Mouse (Mus musculus): Measurements from ENCODE around the gene Rps6. TPM values are rescaled to one million over a fixed set of nuclear protein-coding genes. Genes with fewer than 3 reads are reported as not detected.
A peak's percentile ranks its signal among the peaks of the same experiment; 100 is the strongest.

Gene Rps6
- polyA plus RNA-seq (2015; fragmentation: Nextera tagmentation; extraction: Ambion mirVana), result 622 and 672 TPM in 2 replicates

DNA sequence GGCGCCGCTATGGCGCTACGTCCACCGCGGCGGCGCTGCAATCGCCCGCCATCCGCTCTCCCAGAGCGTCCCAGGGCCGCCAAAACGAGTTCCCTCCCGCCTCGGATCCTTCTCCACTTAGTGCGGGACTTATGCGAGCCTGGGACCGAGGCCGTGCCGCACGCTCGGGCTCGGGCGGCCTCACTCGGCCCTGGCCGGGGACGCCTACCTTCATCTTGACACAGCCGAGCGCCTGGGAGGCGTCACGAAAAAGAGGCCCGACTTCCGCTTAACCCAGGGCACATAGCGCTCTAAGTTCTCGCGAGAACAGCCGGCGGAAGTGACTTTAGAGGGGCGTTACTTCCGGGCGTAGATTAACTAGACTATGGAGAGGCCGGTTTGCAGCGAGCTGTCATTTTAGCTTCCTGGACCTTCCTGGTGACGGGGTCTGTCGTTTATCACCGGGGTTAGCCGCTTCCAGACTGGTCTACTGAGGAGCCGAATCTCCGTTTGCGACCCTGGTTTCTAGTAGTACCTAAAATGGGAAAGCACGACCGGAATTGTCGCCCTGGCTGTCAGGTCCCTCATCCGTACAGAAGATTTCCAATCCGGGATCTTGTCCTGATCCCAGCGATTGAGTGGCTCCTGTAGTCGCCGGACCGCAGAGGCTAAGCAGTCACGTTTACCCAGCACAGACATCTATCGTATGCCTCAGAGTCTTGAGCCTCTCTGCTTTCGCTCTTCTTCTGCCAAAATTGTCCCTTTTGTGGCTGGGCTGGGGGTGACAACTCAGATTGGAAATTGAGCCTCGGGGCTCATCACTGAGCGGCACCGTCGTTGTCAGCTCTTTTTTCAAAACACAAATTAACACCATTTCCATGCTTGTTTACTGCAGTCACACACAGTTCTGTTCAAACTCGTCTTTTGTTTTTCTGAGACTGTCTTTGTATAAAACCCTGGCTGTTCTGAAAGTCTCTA is at the start of gene Rps6:
Rps6 (minus strand) TSS at position 300 of the 957 bp plus-strand sequence.
- Histone ChIP-seq H3K36me3 (ENCODE audit: control insufficient read depth, insufficient read depth, low read length) (peaks cover 19% of the 10 kb centered on the region), H3K9ac (ENCODE audit: low read depth, low read length) (peak within 1 kb of the TSS; percentile 100), H3K9me3 (ENCODE audit: control insufficient read depth, low read length) (0 out of 2 replicates have a peak, but pooled peaks cover 4% of the 10 kb centered on the region), H3K4me3 (ENCODE audit: low read length) (peak within 1 kb of the TSS; percentile 96), H3K4me1 (ENCODE audit: control insufficient read depth, insufficient read depth, low read length) (peaks cover 10% of the 10 kb centered on the region), H3K4me2 (ENCODE audit: low read depth, low read length) (peak within 1 kb of the TSS; percentile 91), H3K27me3 (replicated peaks; ENCODE audit: control insufficient read depth, insufficient read depth, low read length) (no peaks in the 10 kb centered on the region), H3K27ac (ENCODE audit: low read length) (peak within 1 kb of the TSS; percentile 95)
- peak; percentile 98 for ATAC-seq
- under 1% methylated on average over 65 of the region's 68 CpGs for WGBS

- H3K27ac ChIP-seq (ENCODE audit: low read length), result no peak overlapping the region
- no peaks in the 10 kb centered on the region for H3K4me1 ChIP-seq (ENCODE audit: control insufficient read depth, insufficient read depth, low read length)
- no peak for ATAC-seq
- no peaks in the 10 kb centered on the region for H3K27me3 ChIP-seq (replicated peaks; ENCODE audit: control insufficient read depth, insufficient read depth, low read length)
- no peak overlapping the region for H3K9ac ChIP-seq (ENCODE audit: low read depth, low read length)
- no peak overlapping the region for H3K4me3 ChIP-seq (ENCODE audit: low read length)
- no peaks in the 10 kb centered on the region for H3K36me3 ChIP-seq (ENCODE audit: control insufficient read depth, insufficient read depth, low read length)
- H3K9me3 ChIP-seq (ENCODE audit: control insufficient read depth, low read length), result no peaks in the 10 kb centered on the region
- 93% methylated on average over 1 of the region's 1 CpGs for WGBS
- no peak overlapping the region for H3K4me2 ChIP-seq (ENCODE audit: low read depth, low read length)
Measured at GRCm38 (mm10) chr4:86905869-86906268, 48.7 kb upstream of the Rps6 start.

DNA sequence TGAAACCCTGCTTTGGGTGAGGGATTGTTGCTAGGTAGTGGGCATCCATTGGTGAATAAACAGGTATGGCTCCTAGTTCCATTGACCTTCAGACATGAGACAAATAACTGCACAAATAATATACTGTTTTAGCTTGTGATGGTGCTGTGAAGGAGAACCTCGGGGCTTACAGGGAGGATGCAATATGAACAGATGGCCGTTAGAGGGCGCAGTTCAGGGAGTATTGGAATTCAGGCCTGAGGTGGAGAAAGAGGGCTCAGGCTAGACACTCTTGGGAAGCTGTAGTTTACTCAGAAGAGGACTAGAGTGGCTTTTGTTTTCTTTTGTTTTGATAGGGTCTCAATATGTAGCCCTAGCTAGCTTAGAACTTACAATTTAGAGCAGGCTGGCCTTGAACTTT is 47.8 kb upstream of the Rps6 start:
- Histone ChIP-seq H3K9me3 (ENCODE audit: control insufficient read depth, low read length) (no peaks in the 10 kb centered on the region), H3K36me3 (ENCODE audit: control insufficient read depth, insufficient read depth, low read length) (no peaks in the 10 kb centered on the region), H3K9ac (ENCODE audit: low read depth, low read length) (no peak overlapping the region), H3K4me1 (ENCODE audit: control insufficient read depth, insufficient read depth, low read length) (no peaks in the 10 kb centered on the region), H3K4me2 (ENCODE audit: low read depth, low read length) (no peak overlapping the region), H3K27me3 (replicated peaks; ENCODE audit: control insufficient read depth, insufficient read depth, low read length) (no peaks in the 10 kb centered on the region), H3K4me3 (ENCODE audit: low read length) (no peak overlapping the region), H3K27ac (ENCODE audit: low read length) (no peak overlapping the region)
- ATAC-seq, result no peak
- 39% methylated on average over 3 of the region's 3 CpGs for WGBS

- no peaks in the 10 kb centered on the region for H3K27me3 ChIP-seq (replicated peaks; ENCODE audit: control insufficient read depth, insufficient read depth, low read length)
- H3K36me3 ChIP-seq (ENCODE audit: control insufficient read depth, insufficient read depth, low read length), result no peaks in the 10 kb centered on the region
- H3K9me3 ChIP-seq (ENCODE audit: control insufficient read depth, low read length), result no peaks in the 10 kb centered on the region
- WGBS, result 54% methylated on average over 6 of the region's 6 CpGs
- no peaks in the 10 kb centered on the region for H3K4me1 ChIP-seq (ENCODE audit: control insufficient read depth, insufficient read depth, low read length)
- no peak overlapping the region for H3K27ac ChIP-seq (ENCODE audit: low read length)
- ATAC-seq, result no peak
- no peak overlapping the region for H3K9ac ChIP-seq (ENCODE audit: low read depth, low read length)
- H3K4me2 ChIP-seq (ENCODE audit: low read depth, low read length), result no peak overlapping the region
- H3K4me3 ChIP-seq (ENCODE audit: low read length), result no peak overlapping the region
Measured at GRCm38 (mm10) chr4:86902351-86902750, 45.1 kb upstream of the Rps6 start.

DNA sequence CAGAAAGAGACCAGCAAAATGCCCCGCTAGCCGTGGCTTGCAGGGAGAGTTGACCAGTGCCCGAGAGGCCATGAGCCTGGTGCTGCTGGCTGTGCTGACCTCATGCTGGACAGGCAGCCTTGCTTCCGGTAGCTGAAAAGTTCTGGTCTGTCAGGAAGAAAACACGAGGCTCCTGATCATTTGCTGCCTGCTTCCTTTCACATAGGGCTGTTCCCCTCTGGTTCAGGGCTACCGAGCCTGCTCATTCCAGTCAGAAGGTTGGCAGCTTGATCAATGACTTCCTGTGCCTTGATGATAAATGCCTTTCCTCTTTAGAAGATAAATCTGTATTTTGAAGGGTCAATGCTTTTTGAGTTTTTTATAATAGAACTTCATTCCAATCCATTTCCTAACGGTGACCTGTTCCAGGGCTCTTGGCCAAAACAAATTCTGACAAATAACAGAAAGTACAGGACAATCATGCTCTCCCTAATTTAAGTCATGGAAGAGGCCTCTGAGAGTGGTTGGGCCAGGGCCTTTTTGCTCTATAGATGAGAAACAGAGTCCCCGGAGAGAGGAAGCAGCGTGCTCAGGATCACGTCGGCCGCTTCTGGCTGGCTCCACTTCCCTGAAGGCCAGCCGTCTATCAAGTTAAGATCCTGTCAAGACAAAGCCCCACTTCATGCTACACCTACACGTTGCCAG is 41.7 kb upstream of the Rps6 start:
- Histone ChIP-seq H3K9me3 (ENCODE audit: control insufficient read depth, low read length) (no peaks in the 10 kb centered on the region), H3K27me3 (replicated peaks; ENCODE audit: control insufficient read depth, insufficient read depth, low read length) (no peaks in the 10 kb centered on the region), H3K36me3 (ENCODE audit: control insufficient read depth, insufficient read depth, low read length) (no peaks in the 10 kb centered on the region), H3K4me3 (ENCODE audit: low read length) (no peak overlapping the region), H3K27ac (ENCODE audit: low read length) (peak overlapping the region; percentile 21; the same call in 1 of the 2 replicates), H3K4me2 (ENCODE audit: low read depth, low read length) (no peak overlapping the region), H3K9ac (ENCODE audit: low read depth, low read length) (no peak overlapping the region), H3K4me1 (ENCODE audit: control insufficient read depth, insufficient read depth, low read length) (no peaks in the 10 kb centered on the region)
- ATAC-seq, result peak; percentile 79
- 34% methylated on average over 14 of the region's 14 CpGs for WGBS

GRCm38 (mm10) chr4:86897411-86897810 is 40.2 kb upstream of the Rps6 start:
- WGBS, result 74% methylated on average over 7 of the region's 7 CpGs
- Histone ChIP-seq H3K27ac (ENCODE audit: low read length) (no peak overlapping the region), H3K9me3 (ENCODE audit: control insufficient read depth, low read length) (no peaks in the 10 kb centered on the region), H3K4me2 (ENCODE audit: low read depth, low read length) (no peak overlapping the region), H3K36me3 (ENCODE audit: control insufficient read depth, insufficient read depth, low read length) (no peaks in the 10 kb centered on the region), H3K4me3 (ENCODE audit: low read length) (no peak overlapping the region), H3K4me1 (ENCODE audit: control insufficient read depth, insufficient read depth, low read length) (no peaks in the 10 kb centered on the region), H3K27me3 (replicated peaks; ENCODE audit: control insufficient read depth, insufficient read depth, low read length) (no peaks in the 10 kb centered on the region), H3K9ac (ENCODE audit: low read depth, low read length) (no peak overlapping the region)
- ATAC-seq, result no peak

DNA sequence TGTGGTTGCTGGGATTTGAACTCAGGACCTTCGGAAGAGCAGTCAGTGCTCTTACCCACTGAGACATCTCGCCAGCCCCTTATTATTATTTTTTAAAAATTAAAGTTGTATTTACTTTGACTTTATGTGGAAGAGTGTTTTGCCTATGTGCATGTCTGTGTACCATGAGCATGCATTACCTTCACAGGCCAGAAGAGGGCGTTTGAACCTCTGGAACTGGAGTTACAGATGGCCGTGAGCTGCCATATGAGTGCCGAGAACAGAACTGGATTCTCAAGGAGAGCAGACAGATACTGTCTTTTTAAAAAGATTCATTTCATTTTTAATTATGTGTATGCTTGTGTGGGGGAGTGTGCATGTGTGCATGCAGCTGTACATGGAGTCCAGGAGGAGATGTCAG is 30.7 kb upstream of the Rps6 start:
- no peaks in the 10 kb centered on the region for H3K9me3 ChIP-seq (ENCODE audit: control insufficient read depth, low read length)
- no peak overlapping the region for H3K9ac ChIP-seq (ENCODE audit: low read depth, low read length)
- 72% methylated on average over 5 of the region's 5 CpGs for WGBS
- no peak overlapping the region for H3K4me3 ChIP-seq (ENCODE audit: low read length)
- no peaks in the 10 kb centered on the region for H3K36me3 ChIP-seq (ENCODE audit: control insufficient read depth, insufficient read depth, low read length)
- H3K4me1 ChIP-seq (ENCODE audit: control insufficient read depth, insufficient read depth, low read length), result 0 out of 2 replicates have a peak, but pooled peaks cover 3% of the 10 kb centered on the region
- no peak overlapping the region for H3K27ac ChIP-seq (ENCODE audit: low read length)
- H3K27me3 ChIP-seq (replicated peaks; ENCODE audit: control insufficient read depth, insufficient read depth, low read length), result no peaks in the 10 kb centered on the region
- no peak for ATAC-seq
- no peak overlapping the region for H3K4me2 ChIP-seq (ENCODE audit: low read depth, low read length)

DNA sequence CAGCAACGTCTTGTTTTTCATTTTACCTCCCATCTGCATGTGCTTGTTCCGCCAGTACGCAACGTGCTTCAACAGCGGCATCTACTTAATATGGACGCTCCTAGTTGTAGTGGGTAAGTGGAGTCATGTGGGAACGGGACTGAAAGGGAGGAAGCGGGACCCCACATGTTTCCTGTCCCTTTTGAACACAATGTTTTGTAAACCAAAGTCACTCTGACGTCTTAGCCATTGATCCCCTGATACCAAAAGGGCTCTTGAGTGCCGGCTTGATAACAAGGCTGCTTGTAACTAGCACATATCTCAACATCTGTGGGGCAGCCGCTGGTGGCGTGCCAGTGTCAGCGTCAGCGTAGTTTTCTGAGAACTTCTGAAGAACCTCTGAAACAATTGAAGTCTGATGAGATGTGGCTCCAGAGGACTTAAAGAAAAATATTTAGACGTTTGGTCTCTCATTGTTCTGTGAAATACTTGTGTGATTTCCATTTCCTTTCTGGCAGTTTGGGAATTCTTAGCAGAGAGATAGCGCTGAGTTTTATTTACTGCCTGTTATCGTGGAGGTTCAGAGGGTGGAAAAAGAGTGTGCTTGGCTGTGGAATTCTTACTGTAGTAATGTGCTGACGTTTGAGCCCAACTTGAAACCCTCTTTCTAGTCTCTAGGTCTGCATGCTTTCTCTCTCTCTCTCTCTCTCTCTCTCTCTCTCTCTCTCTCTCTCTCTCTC is 29.1 kb upstream of the Rps6 start:
- Histone ChIP-seq H3K4me3 (ENCODE audit: low read length) (peak overlapping the region; percentile 33), H3K9ac (ENCODE audit: low read depth, low read length) (peak overlapping the region; percentile 2; the same call in 1 of the 2 replicates)
- WGBS, result 22% methylated on average over 18 of the region's 18 CpGs

DNA sequence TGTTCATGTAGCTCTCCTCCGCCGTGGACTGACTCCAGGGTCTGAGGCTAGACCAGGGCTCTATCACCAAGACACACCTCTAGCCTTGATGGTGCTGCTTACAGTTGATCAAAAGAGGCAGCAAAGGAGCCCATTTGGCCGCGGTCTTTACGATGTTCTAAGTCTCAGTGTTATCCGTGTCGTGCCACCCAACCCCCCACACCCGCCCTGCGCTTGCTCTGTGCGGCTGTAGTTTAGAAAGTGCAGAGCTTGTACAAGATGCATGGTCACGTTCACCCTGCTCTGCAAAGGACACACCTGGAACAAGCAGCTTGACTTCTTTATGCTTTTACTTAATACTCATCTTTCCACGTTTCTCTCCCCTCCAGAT is 28.6 kb upstream of the Rps6 start:
- H3K27ac ChIP-seq (ENCODE audit: low read length), result 0 out of 2 replicates have a peak overlapping the region, but pooled peaks have one; percentile 27
- H3K4me2 ChIP-seq (ENCODE audit: low read depth, low read length), result peak overlapping the region; percentile 52
- no peaks in the 10 kb centered on the region for H3K36me3 ChIP-seq (ENCODE audit: control insufficient read depth, insufficient read depth, low read length)
- ATAC-seq, result peak; percentile 80
- H3K4me3 ChIP-seq (ENCODE audit: low read length), result peak overlapping the region; percentile 33
- H3K4me1 ChIP-seq (ENCODE audit: control insufficient read depth, insufficient read depth, low read length), result 0 out of 2 replicates have a peak, but pooled peaks cover 3% of the 10 kb centered on the region
- H3K27me3 ChIP-seq (replicated peaks; ENCODE audit: control insufficient read depth, insufficient read depth, low read length), result no peaks in the 10 kb centered on the region
- H3K9ac ChIP-seq (ENCODE audit: low read depth, low read length), result peak overlapping the region; percentile 2; the same call in 1 of the 2 replicates
- WGBS, result 38% methylated on average over 12 of the region's 12 CpGs
- no peaks in the 10 kb centered on the region for H3K9me3 ChIP-seq (ENCODE audit: control insufficient read depth, low read length)

More for the DNA sequence above, 29.1 kb upstream of the Rps6 start:
- H3K4me2 ChIP-seq (ENCODE audit: low read depth, low read length), result peak overlapping the region; percentile 52
- peak; percentile 77 for ATAC-seq
- no peaks in the 10 kb centered on the region for H3K9me3 ChIP-seq (ENCODE audit: control insufficient read depth, low read length)
- no peaks in the 10 kb centered on the region for H3K36me3 ChIP-seq (ENCODE audit: control insufficient read depth, insufficient read depth, low read length)
- H3K27me3 ChIP-seq (replicated peaks; ENCODE audit: control insufficient read depth, insufficient read depth, low read length), result no peaks in the 10 kb centered on the region
- H3K27ac ChIP-seq (ENCODE audit: low read length), result 0 out of 2 replicates have a peak overlapping the region, but pooled peaks have one; percentile 5
- H3K4me1 ChIP-seq (ENCODE audit: control insufficient read depth, insufficient read depth, low read length), result 0 out of 2 replicates have a peak, but pooled peaks cover 3% of the 10 kb centered on the region

Data from intestine, embryonic 16.5 days (tissue).